Mouse (Mus musculus): ENCODE measurements at regions not wholly inside any gene's neighbourhood (a gene's known extent, or its start where the extent isn't known, plus 50 kb on each side); places are given as distances from the start of the nearest gene placed in this dataset.

- TF ChIP-seq FOSL1 (IDR thresholded peaks at IDR 0.05; ENCODE audit: insufficient read depth, low read length, poor library complexity, severe bottlenecking), result no peak
- TF ChIP-seq CTCF (IDR thresholded peaks at IDR 0.05; ENCODE audit: control insufficient read depth, insufficient read depth, insufficient read length), result no peak
These were observed 267.5 kb downstream of the Trim52 start for GRCm38 (mm10) chr14:106373451-106373850.
